Mouse (Mus musculus) activated CD4-positive, CD25-positive, alpha-beta regulatory T cell, adult 9 weeks (primary cell): ENCODE data around the gene Arf3. TPM values are rescaled to one million over a fixed set of nuclear protein-coding genes. Genes with fewer than 3 reads are reported as not detected.

Source experiments
- polyA plus RNA-seq: library from polyadenylated mRNA; unstranded; fragments of 100-300 nt; shearing (Covaris generic); gene quantifications from one replicate; pipeline ENCODE4 v1.2.1, GENCODE M21; 2017

Arf3 gene
- polyA plus RNA-seq = 61.2 TPM

GRCm38 (mm10) chr15:98762670-98763529, at the start of gene Arf3:
Gene Arf3 (minus strand): TSS chr15:98763214.

GRCm38 (mm10) chr15:98809390-98809789, 46.4 kb upstream of the Arf3 start, which contains the start of gene Ddn:
Gene Ddn (minus strand): TSS chr15:98809490.

GRCm38 (mm10) chr15:98789661-98790535, 26.9 kb upstream of the Arf3 start, which contains the start of gene Wnt1:
Gene Wnt1 (plus strand): TSS chr15:98789857.

GRCm38 (mm10) chr15:98777762-98778161, 14.7 kb upstream of the Arf3 start, which contains the start of gene Wnt10b:
Gene Wnt10b (minus strand): TSS chr15:98778150.

GRCm38 (mm10) chr15:98727443-98728321, 35.3 kb downstream of the Arf3 start, which contains the start of gene Fkbp11:
Gene Fkbp11 (minus strand): TSS chr15:98728198.

GRCm38 (mm10) chr15:98707766-98708372, 55.1 kb downstream of the Arf3 start, which contains the start of gene Ccdc65:
Gene Ccdc65 (plus strand): TSS chr15:98708207.

Other genes with a start within 250 kb of the Arf3 start
- 38.3 TPM for gene Kansl2, start 228.9 kb downstream of the Arf3 start, polyA plus RNA-seq
- 80.8 TPM for gene Ccnt1, start 192.3 kb downstream of the Arf3 start, polyA plus RNA-seq
- not detected for gene 4930415O20Rik, start 192.2 kb downstream of the Arf3 start, polyA plus RNA-seq
- 2.6 TPM for gene Adcy6, start 153.1 kb downstream of the Arf3 start, polyA plus RNA-seq
- gene Cacnb3, start 132.4 kb downstream of the Arf3 start, polyA plus RNA-seq = 0.22 TPM
- 31.8 TPM for gene Ddx23, start 100.3 kb downstream of the Arf3 start, polyA plus RNA-seq
- 0.70 TPM for gene Rnd1, start 85.8 kb downstream of the Arf3 start, polyA plus RNA-seq
- not detected for gene Ccdc65, start 55.0 kb downstream of the Arf3 start, polyA plus RNA-seq
- 0.46 TPM for gene Fkbp11, start 35.0 kb downstream of the Arf3 start, polyA plus RNA-seq
- 0.23 TPM for gene Wnt10b, start 14.9 kb upstream of the Arf3 start, polyA plus RNA-seq
- gene Wnt1, start 26.6 kb upstream of the Arf3 start, polyA plus RNA-seq = not detected
- gene Ddn, start 46.3 kb upstream of the Arf3 start, polyA plus RNA-seq = not detected
- gene Prkag1, start 68.3 kb upstream of the Arf3 start, polyA plus RNA-seq = 119 TPM
- 24.6 TPM for gene Kmt2d, start 108.0 kb upstream of the Arf3 start, polyA plus RNA-seq
- 14.2 TPM for gene Rhebl1, start 131.3 kb upstream of the Arf3 start, polyA plus RNA-seq
- not detected for gene Dhh, start 135.3 kb upstream of the Arf3 start, polyA plus RNA-seq
- 62.0 TPM for gene Lmbr1l, start 155.0 kb upstream of the Arf3 start, polyA plus RNA-seq
- gene Tuba1b, start 171.4 kb upstream of the Arf3 start, polyA plus RNA-seq = 562 TPM
- gene Gm49450, start 190.3 kb upstream of the Arf3 start, polyA plus RNA-seq = not detected
- gene Tuba1a, start 190.5 kb upstream of the Arf3 start, polyA plus RNA-seq = 219 TPM